Comparison of ENCODE assay signal across 10 mouse cellular contexts in genomic region chr3:89512225-89512624, GRCm38 (mm10). TPM values are rescaled to one million over a fixed set of nuclear protein-coding genes. Genes with fewer than 3 reads are reported as not detected.
DNase-seq lines count a peak whose midpoint lies in the region; ATAC-seq and TF ChIP-seq lines count a peak whose summit lies in the region.
"Had no signal": no experiment of that assay in that cellular context is flagged by ENCODE, and none has a peak within 500 bp of the region (broad histone marks: within the 10 kb centered on the region; RNA-seq: fewer than 3 reads in every experiment).

No protein-coding gene starts in this region.

- H3K27ac ChIP-seq in ES-E14 (ENCODE audit: insufficient read depth, low read depth, low read length, poor library complexity, severe bottlenecking): no peak overlapping the region
- no peak overlapping the region for H3K27ac ChIP-seq in midbrain, embryonic 14.5 days (replicated peaks; ENCODE audit: low read depth, low read length)

- H3K9ac ChIP-seq in ES-E14 (ENCODE audit: insufficient read depth, low read depth, low read length, poor library complexity, severe bottlenecking): no peak overlapping the region
- H3K9ac ChIP-seq in midbrain, embryonic 14.5 days (replicated peaks; ENCODE audit: low read length): no peak overlapping the region

- ATAC-seq in midbrain, embryonic 14.5 days (ENCODE audit: low FRiP score, low TSS enrichment): no peak

- H3K9me3 ChIP-seq in ES-E14 (ENCODE audit: control insufficient read depth, insufficient read depth, low read depth, low read length): no peaks in the 10 kb centered on the region
- H3K9me3 ChIP-seq in midbrain, embryonic 14.5 days (ENCODE audit: control insufficient read depth, low read length): peaks cover 4% of the 10 kb centered on the region

- WGBS in midbrain, embryonic 14.5 days: 93% methylated on average over 2 of the region's 2 CpGs

- H3K36me3 ChIP-seq in ES-E14 (ENCODE audit: control insufficient read depth, insufficient read depth, low read length, poor library complexity, severe bottlenecking): no peaks in the 10 kb centered on the region
- no peaks in the 10 kb centered on the region for H3K36me3 ChIP-seq in midbrain, embryonic 14.5 days (ENCODE audit: control insufficient read depth, insufficient read depth, low read length)

- in situ Hi-C loops in ES-E14 (cut with MboI; ENCODE audit: low sequenced_read_pairs in 2 of 2, unreplicated experiment in 2 of 2): loop anchor here in 1 of 2 experiments (10.0 kb wide), 1 partner anchor 253 kb away; the partner anchor contains the start of gene Chrnb2

- no peaks in the 10 kb centered on the region for H3K27me3 ChIP-seq in midbrain, embryonic 14.5 days (ENCODE audit: control insufficient read depth, insufficient read depth, low read length)

- peak; percentile 50 for DNase-seq in adrenal gland, postnatal 14 days
- no peak for DNase-seq in adrenal gland, adult 8-10 months
- peak; percentile 47 for DNase-seq in kidney, postnatal 10 days
- DNase-seq in kidney, adult 9 months: no peak
- peak; percentile 48 for DNase-seq in ES-E14 (ENCODE audit: low read depth, low spot score)
- peak; percentile 47 for DNase-seq in midbrain, embryonic 14.5 days
- DNase-seq in ovary, postnatal 14 days (ENCODE audit: low spot score): no peak
- DNase-seq in gastrocnemius, adult 8-10 months (ENCODE audit: low spot score in 2 of 2): no peak
- DNase-seq: embryo, embryonic 11 days; lung, adult 18-20 months had no signal

- H3K4me1 ChIP-seq in ES-E14 (ENCODE audit: control insufficient read depth in 2 of 2, insufficient read depth in 2 of 2, low read length in 2 of 2, poor library complexity in 1 of 2): no peaks in the 10 kb centered on the region
- peaks cover 9% of the 10 kb centered on the region for H3K4me1 ChIP-seq in midbrain, embryonic 14.5 days (ENCODE audit: control insufficient read depth, insufficient read depth, low read length)

- no peak overlapping the region for H3K4me3 ChIP-seq in ES-E14 (ENCODE audit: insufficient read depth in 1 of 2, low read depth in 1 of 2, low read length in 2 of 2, poor library complexity in 1 of 2, severe bottlenecking in 1 of 2)
- H3K4me3 ChIP-seq in midbrain, embryonic 14.5 days (replicated peaks; ENCODE audit: low read depth, low read length): no peak overlapping the region

- H3K4me2 ChIP-seq in midbrain, embryonic 14.5 days (ENCODE audit: low read length): no peak overlapping the region

TF ChIP-seq in ES-E14, 5 proteins besides CTCF, POLR2A, EP300 and RAD21:
- TF ChIP-seq HCFC1 (IDR thresholded peaks at IDR 0.05; ENCODE audit: borderline replicate concordance, insufficient read depth, low read length) (no peak), CHD2 (IDR thresholded peaks at IDR 0.05; ENCODE audit: low read depth, low read length) (no peak), MAFK (IDR thresholded peaks at IDR 0.05; ENCODE audit: insufficient read depth, low read depth, low read length) (no peak), ZNF384 (IDR thresholded peaks at IDR 0.05; ENCODE audit: low read depth, low read length) (no peak), ZC3H11A (IDR thresholded peaks at IDR 0.05; ENCODE audit: borderline replicate concordance, low read depth, low read length) (0 out of 2 replicates have a peak, but pooled peaks have one; percentile 14)

RNA-seq across cellular contexts. Expression of gene Kcnn3, which starts 7.7 kb away (rescaled TPM):
- total RNA-seq in adrenal gland, postnatal 14 days (2021): 5.3 and 5.7 TPM in 2 replicates
- total RNA-seq in adrenal gland, adult 8-10 months (2022): 1 to 10 TPM; 3.8 to 6.6 (median 5.2) TPM
- 0.13 and 0.26 TPM in 2 replicates for total RNA-seq in ES-E14 (2012; rRNA removed)
- 5.3 and 6.4 TPM in 2 replicates for polyA plus RNA-seq in midbrain, embryonic 14.5 days (2014; fragmentation: Nextera tagmentation; extraction: Ambion mirVana)
- total RNA-seq in gastrocnemius, adult 8-10 months (2022): 1 to 10 TPM; 1.3 to 2.3 (median 1.8) TPM

RNA-seq across cellular contexts. Expression of gene Pmvk, which starts 57.9 kb away (rescaled TPM):
- 16.6 and 19.0 TPM in 2 replicates for total RNA-seq in adrenal gland, postnatal 14 days (2021)
- total RNA-seq in adrenal gland, adult 8-10 months (2022): 10 to 100 TPM; 14.3 to 19.5 (median 15.7) TPM
- total RNA-seq in ES-E14 (2012; rRNA removed): 35.0 and 38.6 TPM in 2 replicates
- polyA plus RNA-seq in midbrain, embryonic 14.5 days (2014; fragmentation: Nextera tagmentation; extraction: Ambion mirVana): 106 and 132 TPM in 2 replicates
- total RNA-seq in gastrocnemius, adult 8-10 months (2022): 1 to 10 TPM; 4.8 to 8.6 (median 6.6) TPM

Comparison
In these comparisons a context has a peak if more than half of its experiments do, and no peak if none do; other contexts are left out.
1. DNase-seq: peak in adrenal gland, postnatal 14 days (single experiment), kidney, postnatal 10 days (single experiment), ES-E14 (single experiment) and midbrain, embryonic 14.5 days (single experiment); none in adrenal gland, adult 8-10 months (single experiment), kidney, adult 9 months (single experiment), ovary, postnatal 14 days (single experiment) and gastrocnemius, adult 8-10 months (0 of 2).